Mouse (Mus musculus) hindbrain, embryonic 16.5 days (tissue): ENCODE measurements around the gene Rfxap. TPM values are rescaled to one million over a fixed set of nuclear protein-coding genes. Genes with fewer than 3 reads are reported as not detected.
A peak's percentile ranks its signal among the peaks of the same experiment; 100 is the strongest.

ENCODE experiments used
- ATAC-seq: fragments of 200-750 bp; cut with Nextera tagmentation; 2 replicates; pipeline ENCODE4 v1.8.0; 2017; ENCODE audit warnings: moderate TSS enrichment, moderate library complexity
- H3K27ac ChIP-seq: fragments of 300-500 bp; sonication (generic); 2 replicates; pipeline ENCODE4 v1.5.1; 2014; ENCODE audit warnings: low read depth, mild to moderate bottlenecking, control low read depth, low read length, moderate library complexity
- H3K27me3 ChIP-seq: fragments of 300-500 bp; sonication (generic); replicated peaks from 2 replicates; pipeline ENCODE4 v1.6.1; 2014; ENCODE audit warnings: low read length; ENCODE audit not compliant: control insufficient read depth, insufficient read depth
- H3K36me3 ChIP-seq: fragments of 300-500 bp; sonication (generic); 2 replicates; pipeline ENCODE4 v1.6.1; 2014; ENCODE audit warnings: mild to moderate bottlenecking, low read length, moderate library complexity, mixed read lengths; ENCODE audit not compliant: control insufficient read depth, insufficient read depth
- H3K4me1 ChIP-seq: fragments of 300-500 bp; sonication (generic); 2 replicates; pipeline ENCODE4 v1.6.1; 2014; ENCODE audit warnings: low read depth, low read length; ENCODE audit not compliant: control insufficient read depth, insufficient read depth
- H3K4me2 ChIP-seq: fragments of 300-500 bp; sonication (generic); 2 replicates; pipeline ENCODE4 v1.6.1; 2014; ENCODE audit warnings: mild to moderate bottlenecking, low read length, control low read depth, moderate library complexity
- H3K4me3 ChIP-seq: fragments of 300-500 bp; sonication (generic); 2 replicates; pipeline ENCODE4 v1.5.1; 2014; ENCODE audit warnings: mild to moderate bottlenecking, low read length, control low read depth, moderate library complexity
- H3K9ac ChIP-seq: fragments of 300-500 bp; sonication (generic); 2 replicates; pipeline ENCODE4 v1.6.1; 2014; ENCODE audit warnings: low read depth, mild to moderate bottlenecking, control low read depth, low read length, moderate library complexity
- H3K9me3 ChIP-seq: fragments of 300-500 bp; sonication (generic); 2 replicates; pipeline ENCODE4 v1.6.1; 2014; ENCODE audit warnings: mild to moderate bottlenecking, low read length, moderate library complexity; ENCODE audit not compliant: control insufficient read depth
- WGBS: fragments of 180-500 bp; shearing (Covaris S2); extraction: QIAGEN DNeasy Blood & Tissue Kit; methylation state at CpG from one replicate; pipeline ENCODE4 v1.1.7; 2014; 5-methylcytosine and 5-hydroxymethylcytosine counted together
- polyA plus RNA-seq: library from polyadenylated mRNA; unstranded; fragments of >200 nt; fragmentation: Nextera tagmentation; extraction: Ambion mirVana; gene quantifications from 2 replicates; pipeline ENCODE4 v1.2.1, GENCODE M21; 2015

Gene Rfxap
- polyA plus RNA-seq, 1 experiment from 2014 or later = 42.0 TPM

GRCm38 (mm10) chr3:54807061-54807661 is 430 bp downstream of the Rfxap start:
- Histone ChIP-seq H3K36me3 (peaks cover 12% of the 10 kb centered on the region), H3K27ac (peak overlapping the region; percentile 97), H3K9me3 (no peaks in the 10 kb centered on the region), H3K4me1 (peaks cover 10% of the 10 kb centered on the region), H3K4me2 (peak overlapping the region; percentile 65), H3K9ac (peak overlapping the region; percentile 98), H3K27me3 (no peaks in the 10 kb centered on the region), H3K4me3 (peak overlapping the region; percentile 96)
- WGBS = 1% methylated on average over 48 of the region's 56 CpGs
- peak; percentile 80 for ATAC-seq

GRCm38 (mm10) chr3:54803713-54804112 is 3.9 kb downstream of the Rfxap start:
- ATAC-seq = no peak
- Histone ChIP-seq H3K4me1 (peaks cover 10% of the 10 kb centered on the region), H3K9me3 (no peaks in the 10 kb centered on the region), H3K27ac (no peak overlapping the region), H3K4me3 (no peak overlapping the region), H3K27me3 (no peaks in the 10 kb centered on the region), H3K4me2 (no peak overlapping the region), H3K9ac (no peak overlapping the region), H3K36me3 (peaks cover 12% of the 10 kb centered on the region)
- 97% methylated on average over 8 of the region's 8 CpGs for WGBS

- WGBS = 38% methylated on average over 16 of the region's 16 CpGs
Measured at GRCm38 (mm10) chr3:54797211-54797610, 10.4 kb downstream of the Rfxap start.

GRCm38 (mm10) chr3:54795806-54796205 is 11.8 kb downstream of the Rfxap start:
- Histone ChIP-seq H3K36me3 (no peaks in the 10 kb centered on the region), H3K4me3 (no peak overlapping the region), H3K9ac (no peak overlapping the region), H3K27ac (no peak overlapping the region), H3K9me3 (peaks cover 10% of the 10 kb centered on the region; the same call in 1 of the 2 replicates), H3K27me3 (no peaks in the 10 kb centered on the region), H3K4me2 (no peak overlapping the region), H3K4me1 (no peaks in the 10 kb centered on the region)
- no peak for ATAC-seq
- 92% methylated on average over 1 of the region's 1 CpGs for WGBS

More at GRCm38 (mm10) chr3:54797211-54797610, 10.4 kb downstream of the Rfxap start:
- H3K27me3 ChIP-seq = no peaks in the 10 kb centered on the region
- peaks cover 10% of the 10 kb centered on the region; the same call in 1 of the 2 replicates for H3K9me3 ChIP-seq
- H3K4me2 ChIP-seq = no peak overlapping the region
- no peak overlapping the region for H3K9ac ChIP-seq
- no peaks in the 10 kb centered on the region for H3K36me3 ChIP-seq
- H3K4me1 ChIP-seq = no peaks in the 10 kb centered on the region
- no peak overlapping the region for H3K27ac ChIP-seq
- H3K4me3 ChIP-seq = no peak overlapping the region
- ATAC-seq = peak; percentile 78

GRCm38 (mm10) chr3:54795379-54795778 is 12.2 kb downstream of the Rfxap start:
- H3K4me1 ChIP-seq = no peaks in the 10 kb centered on the region
- 93% methylated on average over 5 of the region's 5 CpGs for WGBS

GRCm38 (mm10) chr3:54793762-54794161 is 13.8 kb downstream of the Rfxap start:
- ATAC-seq = no peak
- H3K4me1 ChIP-seq = no peaks in the 10 kb centered on the region
- H3K9me3 ChIP-seq = peaks cover 10% of the 10 kb centered on the region; the same call in 1 of the 2 replicates
- no peaks in the 10 kb centered on the region; the same call in 1 of the 2 replicates for H3K36me3 ChIP-seq
- no peak overlapping the region for H3K4me2 ChIP-seq
- H3K27ac ChIP-seq = no peak overlapping the region
- WGBS = 85% methylated on average over 6 of the region's 6 CpGs
- no peak overlapping the region for H3K4me3 ChIP-seq
- H3K27me3 ChIP-seq = no peaks in the 10 kb centered on the region
- H3K9ac ChIP-seq = no peak overlapping the region

More at GRCm38 (mm10) chr3:54795379-54795778, 12.2 kb downstream of the Rfxap start:
- Histone ChIP-seq H3K27ac (no peak overlapping the region), H3K4me2 (no peak overlapping the region), H3K9me3 (peaks cover 10% of the 10 kb centered on the region; the same call in 1 of the 2 replicates), H3K27me3 (no peaks in the 10 kb centered on the region), H3K36me3 (no peaks in the 10 kb centered on the region), H3K4me3 (no peak overlapping the region), H3K9ac (no peak overlapping the region)
- ATAC-seq = no peak

- WGBS = 76% methylated on average over 10 of the region's 10 CpGs
- H3K9ac ChIP-seq = no peak overlapping the region
- no peaks in the 10 kb centered on the region for H3K4me1 ChIP-seq
- no peaks in the 10 kb centered on the region; the same call in 1 of the 2 replicates for H3K36me3 ChIP-seq
- peaks cover 10% of the 10 kb centered on the region; the same call in 1 of the 2 replicates for H3K9me3 ChIP-seq
- H3K27me3 ChIP-seq = no peaks in the 10 kb centered on the region
- H3K4me2 ChIP-seq = no peak overlapping the region
- ATAC-seq = no peak
- no peak overlapping the region for H3K4me3 ChIP-seq
- no peak overlapping the region for H3K27ac ChIP-seq
Measured at GRCm38 (mm10) chr3:54791822-54792677, 15.5 kb downstream of the Rfxap start.

- Histone ChIP-seq H3K4me3 (no peak overlapping the region), H3K4me1 (no peaks in the 10 kb centered on the region), H3K9ac (no peak overlapping the region), H3K27ac (no peak overlapping the region), H3K36me3 (no peaks in the 10 kb centered on the region; the same call in 1 of the 2 replicates), H3K9me3 (peaks cover 10% of the 10 kb centered on the region; the same call in 1 of the 2 replicates), H3K27me3 (no peaks in the 10 kb centered on the region), H3K4me2 (no peak overlapping the region)
- WGBS = 66% methylated on average over 2 of the region's 2 CpGs
- no peak for ATAC-seq
Measured at GRCm38 (mm10) chr3:54790601-54791000, 17.0 kb downstream of the Rfxap start.
